Mouse (Mus musculus): ENCODE results near the gene H2afj. TPM values are rescaled to one million over a fixed set of nuclear protein-coding genes. Genes with fewer than 3 reads are reported as not detected.
A peak's percentile ranks its signal among the peaks of the same experiment; 100 is the strongest.

Gene H2afj
- total and polyA plus RNA-seq, 3 experiments = 17.4 to 479 (median 84.6) TPM

- Histone ChIP-seq H3K27me3 (ENCODE audit: insufficient read depth, low read length) (no peaks in the 10 kb centered on the region), H3K9me3 (replicated peaks) (no peaks in the 10 kb centered on the region), H3K4me3 (ENCODE audit: low read depth, low read length) (peak overlapping the region; percentile 72; the same call in 1 of the 2 replicates), H3K4me1 (ENCODE audit: insufficient read depth, low read depth, low read length) (peaks cover 64% of the 10 kb centered on the region), H3K36me3 (replicated peaks) (peaks cover 10% of the 10 kb centered on the region)
- ATAC-seq (ENCODE audit: extremely low read depth, insufficient number of reproducible peaks, low FRiP score, poor library complexity, severe bottlenecking) (no peak), DNase-seq (ENCODE audit: low spot score) (no peak)
- TF ChIP-seq TAL1 (conservative IDR thresholded peaks at IDR 0.05; ENCODE audit: low read depth, low read length) = no peak
- TF ChIP-seq CTCF (IDR thresholded peaks at IDR 0.05; ENCODE audit: low read depth, low read length) = no peak
- TF ChIP-seq GATA1 (IDR thresholded peaks at IDR 0.05; ENCODE audit: borderline replicate concordance, low read length) = no peak
- TF ChIP-seq GATA2 (IDR thresholded peaks at IDR 0.05; ENCODE audit: borderline replicate concordance, low read depth, low read length) = no peak
- no peak for TF ChIP-seq POLR2AphosphoS5 (IDR thresholded peaks at IDR 0.05; ENCODE audit: insufficient replicate concordance, low read depth, low read length)
Observed at GRCm38 (mm10) chr6:136858420-136858819, 50.4 kb downstream of the H2afj start.

Other genes starting within 250 kb of the H2afj start
- gene Plbd1, start 146.3 kb upstream of the H2afj start, total RNA-seq (2014; fragmentation: Nextera tagmentation) = not detected in 2 replicates
- gene Plbd1, start 146.3 kb upstream of the H2afj start, total RNA-seq (2017) = not detected in 2 replicates
- not detected in 2 replicates for gene Plbd1, start 146.3 kb upstream of the H2afj start, polyA plus RNA-seq (2012)
- not detected in 2 replicates for gene Gucy2c, start 26.5 kb upstream of the H2afj start, total RNA-seq (2014; fragmentation: Nextera tagmentation)
- under 0.01 TPM in 1 of 2 replicates, not detected in the other for gene Gucy2c, start 26.5 kb upstream of the H2afj start, total RNA-seq (2017)
- gene Gucy2c, start 26.5 kb upstream of the H2afj start, polyA plus RNA-seq (2012) = not detected in 2 replicates
- gene Hist4h4, start 3.8 kb upstream of the H2afj start, total RNA-seq (2014; fragmentation: Nextera tagmentation) = 179 and 196 TPM in 2 replicates
- 60.9 and 79.0 TPM in 2 replicates for gene Hist4h4, start 3.8 kb upstream of the H2afj start, total RNA-seq (2017)
- gene Hist4h4, start 3.8 kb upstream of the H2afj start, polyA plus RNA-seq (2012) = 0.89 and 6.6 TPM in 2 replicates
- gene BC049715, start 19.4 kb downstream of the H2afj start, total RNA-seq (2014; fragmentation: Nextera tagmentation) = 2.0 and 2.6 TPM in 2 replicates
- gene BC049715, start 19.4 kb downstream of the H2afj start, total RNA-seq (2017) = 1.5 and 1.9 TPM in 2 replicates
- gene BC049715, start 19.4 kb downstream of the H2afj start, polyA plus RNA-seq (2012) = 2.6 and 4.2 TPM in 2 replicates
- gene Wbp11, start 20.0 kb downstream of the H2afj start, total RNA-seq (2014; fragmentation: Nextera tagmentation) = 172 and 202 TPM in 2 replicates
- gene Wbp11, start 20.0 kb downstream of the H2afj start, total RNA-seq (2017) = 35.3 and 49.0 TPM in 2 replicates
- gene Wbp11, start 20.0 kb downstream of the H2afj start, polyA plus RNA-seq (2012) = 307 and 347 TPM in 2 replicates
- gene Smco3, start 27.2 kb downstream of the H2afj start, total RNA-seq (2014; fragmentation: Nextera tagmentation) = not detected in 2 replicates
- gene Smco3, start 27.2 kb downstream of the H2afj start, total RNA-seq (2017) = 0.12 and 0.38 TPM in 2 replicates
- not detected in 2 replicates for gene Smco3, start 27.2 kb downstream of the H2afj start, polyA plus RNA-seq (2012)
- gene Art4, start 49.5 kb downstream of the H2afj start, total RNA-seq (2014; fragmentation: Nextera tagmentation) = 14.2 and 27.8 TPM in 2 replicates
- 30.5 and 31.7 TPM in 2 replicates for gene Art4, start 49.5 kb downstream of the H2afj start, total RNA-seq (2017)
- gene Art4, start 49.5 kb downstream of the H2afj start, polyA plus RNA-seq (2012) = 1.7 and 1.8 TPM in 2 replicates
- not detected in 2 replicates for gene Mgp, start 67.6 kb downstream of the H2afj start, total RNA-seq (2014; fragmentation: Nextera tagmentation)
- 0.16 and 0.41 TPM in 2 replicates for gene Mgp, start 67.6 kb downstream of the H2afj start, total RNA-seq (2017)
- gene Mgp, start 67.6 kb downstream of the H2afj start, polyA plus RNA-seq (2012) = not detected in 2 replicates
- 0.34 TPM in 1 of 2 replicates, not detected in the other for gene Erp27, start 113.9 kb downstream of the H2afj start, total RNA-seq (2014; fragmentation: Nextera tagmentation)
- gene Erp27, start 113.9 kb downstream of the H2afj start, total RNA-seq (2017) = 0.76 and 0.87 TPM in 2 replicates
- not detected in 2 replicates for gene Erp27, start 113.9 kb downstream of the H2afj start, polyA plus RNA-seq (2012)
- gene Pde6h, start 115.6 kb downstream of the H2afj start, total RNA-seq (2014; fragmentation: Nextera tagmentation) = not detected in 2 replicates
- 0.05 and 0.06 TPM in 2 replicates for gene Pde6h, start 115.6 kb downstream of the H2afj start, total RNA-seq (2017)
- gene Pde6h, start 115.6 kb downstream of the H2afj start, polyA plus RNA-seq (2012) = not detected in 2 replicates
- 1,122 and 1,191 TPM in 2 replicates for gene Arhgdib, start 133.7 kb downstream of the H2afj start, total RNA-seq (2014; fragmentation: Nextera tagmentation)
- 613 and 661 TPM in 2 replicates for gene Arhgdib, start 133.7 kb downstream of the H2afj start, total RNA-seq (2017)
- 119 and 124 TPM in 2 replicates for gene Arhgdib, start 133.7 kb downstream of the H2afj start, polyA plus RNA-seq (2012)

All from G1E (cell line).